Comparison of ENCODE assay signal across 12 mouse cellular contexts in genomic region chr13:21033176-21033575, GRCm38 (mm10). TPM values are rescaled to one million over a fixed set of nuclear protein-coding genes. Genes with fewer than 3 reads are reported as not detected.
DNase-seq lines count a peak whose midpoint lies in the region; ATAC-seq and TF ChIP-seq lines count a peak whose summit lies in the region.
"Had no signal": no experiment of that assay in that cellular context is flagged by ENCODE, and none has a peak within 500 bp of the region (broad histone marks: within the 10 kb centered on the region; RNA-seq: fewer than 3 reads in every experiment).

No protein-coding gene starts in this region.

- no peaks in the 10 kb centered on the region for H3K9me3 ChIP-seq in forebrain, embryonic 12.5 days
- H3K9me3 ChIP-seq in forebrain, embryonic 10.5 days: no peaks in the 10 kb centered on the region
- no peaks in the 10 kb centered on the region for H3K9me3 ChIP-seq in hindbrain, embryonic 14.5 days (ENCODE audit: control insufficient read depth, low read length)
- H3K9me3 ChIP-seq in midbrain, postnatal 0 days (ENCODE audit: low read length): no peaks in the 10 kb centered on the region
- H3K9me3 ChIP-seq: liver, embryonic 15.5 days had no signal

- no peak overlapping the region for H3K27ac ChIP-seq in forebrain, embryonic 12.5 days
- H3K27ac ChIP-seq in forebrain, embryonic 10.5 days: no peak overlapping the region
- H3K27ac ChIP-seq in hindbrain, embryonic 14.5 days: no peak overlapping the region
- H3K27ac ChIP-seq in midbrain, postnatal 0 days (ENCODE audit: low read depth, low read length): no peak overlapping the region
- H3K27ac ChIP-seq: liver, embryonic 15.5 days had no signal

- peak; percentile 62 for TF ChIP-seq CTCF in midbrain, postnatal 0 days (IDR thresholded peaks at IDR 0.05)

- no peaks in the 10 kb centered on the region for H3K27me3 ChIP-seq in forebrain, embryonic 12.5 days
- no peaks in the 10 kb centered on the region for H3K27me3 ChIP-seq in forebrain, embryonic 10.5 days (ENCODE audit: poor library complexity, severe bottlenecking)
- no peaks in the 10 kb centered on the region for H3K27me3 ChIP-seq in hindbrain, embryonic 14.5 days (ENCODE audit: control insufficient read depth, insufficient read depth, low read length)
- H3K27me3 ChIP-seq in midbrain, postnatal 0 days (ENCODE audit: insufficient read depth, low read length): no peaks in the 10 kb centered on the region
- H3K27me3 ChIP-seq: liver, embryonic 15.5 days had no signal

- 0 out of 2 replicates have a peak, but pooled peaks have one; percentile 60 for ATAC-seq in forebrain, embryonic 12.5 days (ENCODE audit: low FRiP score)
- ATAC-seq in hindbrain, embryonic 14.5 days (ENCODE audit: low FRiP score): peak; percentile 75; the same call in 1 of the 2 replicates
- peak; percentile 49; the same call in 1 of the 2 replicates for ATAC-seq in midbrain, postnatal 0 days (ENCODE audit: low FRiP score)

- H3K4me1 ChIP-seq in forebrain, embryonic 12.5 days: no peaks in the 10 kb centered on the region
- no peaks in the 10 kb centered on the region for H3K4me1 ChIP-seq in forebrain, embryonic 10.5 days
- no peaks in the 10 kb centered on the region for H3K4me1 ChIP-seq in hindbrain, embryonic 14.5 days (replicated peaks; ENCODE audit: control insufficient read depth, insufficient read depth, low read length)
- no peaks in the 10 kb centered on the region for H3K4me1 ChIP-seq in midbrain, postnatal 0 days (ENCODE audit: insufficient read depth, low read length)
- H3K4me1 ChIP-seq: liver, embryonic 15.5 days had no signal

- WGBS in forebrain, embryonic 12.5 days: 62% methylated on average over 3 of the region's 3 CpGs
- WGBS in forebrain, embryonic 10.5 days: 71% methylated on average over 3 of the region's 3 CpGs
- 42% methylated on average over 3 of the region's 3 CpGs for WGBS in hindbrain, embryonic 14.5 days
- WGBS in midbrain, postnatal 0 days: 58% methylated on average over 3 of the region's 3 CpGs

- no peak for DNase-seq in forebrain, embryonic 10.5 days (ENCODE audit: extremely low spot score, low spot score)
- DNase-seq in cerebellum, adult 11 months: peak; percentile 80
- peak; percentile 65 for DNase-seq in hindbrain, embryonic 14.5 days (ENCODE audit: low spot score)
- peak; percentile 88 for DNase-seq in midbrain, postnatal 0 days (ENCODE audit: low spot score)
- no peak for DNase-seq in urinary bladder, postnatal 4 days (ENCODE audit: low spot score in 2 of 2)
- no peak for DNase-seq in heart, postnatal 25 days (ENCODE audit: low spot score)
- no peak for DNase-seq in ovary, postnatal 10 days (ENCODE audit: low spot score)
- DNase-seq: gastrocnemius, postnatal 10 days had no signal

- H3K9ac ChIP-seq in forebrain, embryonic 12.5 days: no peak overlapping the region
- H3K9ac ChIP-seq in hindbrain, embryonic 14.5 days: no peak overlapping the region
- H3K9ac ChIP-seq in midbrain, postnatal 0 days (replicated peaks; ENCODE audit: low read length, poor library complexity, severe bottlenecking): no peak overlapping the region
- H3K9ac ChIP-seq: liver, embryonic 15.5 days had no signal

- H3K4me2 ChIP-seq in forebrain, embryonic 12.5 days: no peak overlapping the region
- no peak overlapping the region for H3K4me2 ChIP-seq in hindbrain, embryonic 14.5 days (replicated peaks)
- no peak overlapping the region for H3K4me2 ChIP-seq in midbrain, postnatal 0 days (ENCODE audit: low read depth, low read length, poor library complexity, severe bottlenecking)
- H3K4me2 ChIP-seq: liver, embryonic 15.5 days had no signal

- no peak overlapping the region for H3K4me3 ChIP-seq in forebrain, embryonic 12.5 days (replicated peaks)
- H3K4me3 ChIP-seq in forebrain, embryonic 10.5 days: no peak overlapping the region
- H3K4me3 ChIP-seq in hindbrain, embryonic 14.5 days (replicated peaks; ENCODE audit: low read length): no peak overlapping the region
- no peak overlapping the region for H3K4me3 ChIP-seq in midbrain, postnatal 0 days (ENCODE audit: low read depth, low read length)
- H3K4me3 ChIP-seq: liver, embryonic 15.5 days had no signal

- no peaks in the 10 kb centered on the region for H3K36me3 ChIP-seq in forebrain, embryonic 12.5 days (replicated peaks)
- H3K36me3 ChIP-seq in forebrain, embryonic 10.5 days (replicated peaks): no peaks in the 10 kb centered on the region
- no peaks in the 10 kb centered on the region for H3K36me3 ChIP-seq in hindbrain, embryonic 14.5 days (replicated peaks; ENCODE audit: control insufficient read depth, insufficient read depth)
- no peaks in the 10 kb centered on the region for H3K36me3 ChIP-seq in midbrain, postnatal 0 days (ENCODE audit: insufficient read depth, low read length)
- H3K36me3 ChIP-seq: liver, embryonic 15.5 days had no signal

- intact Hi-C loops in heart, postnatal 25 days (cut with DNase I): no loop called here

RNA-seq across cellular contexts. Expression of gene Olfr1370, which starts 41.6 kb away (rescaled TPM):
- not detected in 2 replicates for polyA plus RNA-seq in forebrain, embryonic 12.5 days (2016; fragmentation: Nextera tagmentation; extraction: Ambion mirVana)
- polyA plus RNA-seq in forebrain, embryonic 10.5 days (2016; fragmentation: Nextera tagmentation; extraction: Ambion mirVana): not detected in 2 replicates
- not detected in 2 replicates for polyA plus RNA-seq in hindbrain, embryonic 14.5 days (2014; fragmentation: Nextera tagmentation; extraction: Ambion mirVana)
- total RNA-seq in midbrain, postnatal 0 days (2014; rRNA removed): not detected in 2 replicates
- polyA plus RNA-seq in midbrain, postnatal 0 days (2015; fragmentation: Nextera tagmentation; extraction: Ambion mirVana): not detected in 2 replicates
- total RNA-seq in heart, postnatal 25 days (2021): not detected
- total RNA-seq: gastrocnemius, postnatal 10 days had no signal
- polyA plus RNA-seq: intestine, embryonic 14.5 days; liver, embryonic 15.5 days; urinary bladder, adult 2 months had no signal

Comparison
In these comparisons a context has a peak if more than half of its experiments do, and no peak if none do; other contexts are left out.
1. DNase-seq: peak in cerebellum, adult 11 months (single experiment), hindbrain, embryonic 14.5 days (single experiment) and midbrain, postnatal 0 days (single experiment); none in forebrain, embryonic 10.5 days (single experiment), urinary bladder, postnatal 4 days (0 of 2), heart, postnatal 25 days (single experiment) and ovary, postnatal 10 days (single experiment).
2. Peak in every context shown above with its lines, with median percentiles within 50 percentile points of each other: ATAC-seq.